Mouse (Mus musculus): Measurements from ENCODE around the gene Npat.

DNA sequence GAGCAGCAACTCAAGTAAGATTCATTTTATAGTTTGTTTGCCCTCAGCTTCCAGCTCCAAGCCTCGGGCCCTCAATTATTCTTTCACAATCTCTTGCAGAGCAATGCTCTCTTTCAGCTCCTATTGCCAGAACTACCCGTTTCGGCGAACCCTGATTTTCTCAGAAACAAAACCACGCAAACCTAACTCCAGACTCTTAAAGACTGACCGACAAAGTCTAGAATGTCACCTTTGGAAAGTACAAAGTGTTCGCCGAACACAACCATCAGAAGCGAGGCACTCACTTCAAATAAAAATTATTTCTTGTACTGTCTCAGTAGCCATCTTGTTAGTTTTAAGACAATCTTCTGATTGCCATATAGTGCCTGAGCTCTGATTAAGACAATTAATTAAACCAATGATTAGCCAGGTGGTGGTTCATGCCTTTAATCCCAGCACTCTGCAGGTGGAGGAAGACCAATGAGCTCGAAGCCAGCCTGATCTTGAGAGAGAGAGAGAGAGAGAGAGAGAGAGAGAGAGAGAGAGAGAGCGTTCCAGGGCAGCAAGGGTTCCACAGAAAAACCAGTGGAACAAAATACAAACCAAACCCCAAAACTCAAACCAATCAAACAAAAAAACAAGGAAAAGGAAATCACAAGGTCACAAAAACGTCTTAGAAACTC lies 72.6 kb downstream of the Npat start:
- TF ChIP-seq CTCF (IDR thresholded peaks at IDR 0.05) (no peak), EP300 (IDR thresholded peaks at IDR 0.05) (no peak)
